Mouse (Mus musculus) cerebellum, adult 18-20 months (tissue): ENCODE data around the gene Ptpn1.

ENCODE experiments used
- DNase-seq, 2 experiments: peaks; one replicate each; pipeline ENCODE4 v3.0.0; 2021

Gene Ptpn1

GRCm38 (mm10) chr2:168016951-168017391, 85.1 kb downstream of the Ptpn1 start:
- DNase-seq, result peak; percentile 67 to 73

GRCm38 (mm10) chr2:168019201-168019715, 87.4 kb downstream of the Ptpn1 start:
- peak; percentile 12 to 14 for DNase-seq

- no peak for DNase-seq
Observed at GRCm38 (mm10) chr2:168023763-168024402, 92.0 kb downstream of the Ptpn1 start.

- no peak for DNase-seq
Observed at GRCm38 (mm10) chr2:168025174-168025573, 93.3 kb downstream of the Ptpn1 start.

- no peak for DNase-seq
Observed at GRCm38 (mm10) chr2:168025882-168026281, 94.0 kb downstream of the Ptpn1 start.

- DNase-seq, result no peak
Observed at GRCm38 (mm10) chr2:168026467-168026866, 94.6 kb downstream of the Ptpn1 start.

- DNase-seq, result no peak
Observed at GRCm38 (mm10) chr2:168028376-168028775, 96.5 kb downstream of the Ptpn1 start.
